Mouse (Mus musculus): ENCODE results near the gene Slc22a1. TPM values are rescaled to one million over a fixed set of nuclear protein-coding genes. Genes with fewer than 3 reads are reported as not detected.

The Slc22a1 gene
- polyA plus RNA-seq, 1 experiment: not detected

GRCm38 (mm10) chr17:12671029-12671605 is 4.5 kb downstream of the Slc22a1 start:
- H3K27me3 ChIP-seq (ENCODE audit: control insufficient read depth, insufficient read depth, insufficient read length): no peaks in the 10 kb centered on the region
- H3K4me3 ChIP-seq: no peak overlapping the region
- TF ChIP-seq POLR2A (IDR thresholded peaks at IDR 0.05; ENCODE audit: insufficient read length, low read depth): no peak
- no peak for TF ChIP-seq USF1 (IDR thresholded peaks at IDR 0.05; ENCODE audit: low read depth)
- no peak for TF ChIP-seq MYOG (IDR thresholded peaks at IDR 0.05; ENCODE audit: control insufficient read depth in 1 of 3, insufficient read depth in 1 of 3, insufficient read length in 2 of 3, low read depth in 2 of 3)
- TF ChIP-seq TCF3 (IDR thresholded peaks at IDR 0.05; ENCODE audit: insufficient read length, low read depth): no peak
- TF ChIP-seq CEBPB (IDR thresholded peaks at IDR 0.05; ENCODE audit: insufficient read depth, poor library complexity, severe bottlenecking): no peak
- TF ChIP-seq REST (IDR thresholded peaks at IDR 0.05; ENCODE audit: insufficient read depth, insufficient read length): no peak
- no peak for TF ChIP-seq SRF (IDR thresholded peaks at IDR 0.05; ENCODE audit: control insufficient read depth, insufficient read length, low read depth)
- no peak for TF ChIP-seq E2F4 (IDR thresholded peaks at IDR 0.05; ENCODE audit: insufficient read depth)
- TF ChIP-seq MAX (IDR thresholded peaks at IDR 0.05; ENCODE audit: low read depth): no peak
- H3K79me2 ChIP-seq (ENCODE audit: control insufficient read depth, insufficient read depth): no peaks in the 10 kb centered on the region
- H3K36me3 ChIP-seq (ENCODE audit: control insufficient read depth, insufficient read depth): no peaks in the 10 kb centered on the region
- no peak overlapping the region for H3ac ChIP-seq (ENCODE audit: control insufficient read depth, insufficient read length)
- H3K4me2 ChIP-seq (ENCODE audit: low read depth): no peak overlapping the region

- no peak for TF ChIP-seq MYOD1 (IDR thresholded peaks at IDR 0.05; ENCODE audit: control insufficient read depth in 1 of 3, insufficient read length in 2 of 3, low read depth in 2 of 3)
- TF ChIP-seq TCF12 (IDR thresholded peaks at IDR 0.05; ENCODE audit: insufficient read depth, poor library complexity, severe bottlenecking): no peak
- no peak for TF ChIP-seq POLR2A (IDR thresholded peaks at IDR 0.05; ENCODE audit: insufficient read length, low read depth)
- TF ChIP-seq CEBPB (IDR thresholded peaks at IDR 0.05; ENCODE audit: insufficient read depth, poor library complexity, severe bottlenecking): no peak
- no peak for TF ChIP-seq POLR2AphosphoS2 (IDR thresholded peaks at IDR 0.05; ENCODE audit: insufficient read length, low read depth)
- TF ChIP-seq USF1 (IDR thresholded peaks at IDR 0.05; ENCODE audit: low read depth): no peak
- Histone ChIP-seq H3K36me3 (ENCODE audit: control insufficient read depth, insufficient read depth) (no peaks in the 10 kb centered on the region), H3ac (ENCODE audit: control insufficient read depth, insufficient read length) (no peak overlapping the region)
Observed at GRCm38 (mm10) chr17:12669363-12669679, 6.3 kb downstream of the Slc22a1 start.

GRCm38 (mm10) chr17:12668478-12669362 is 6.9 kb downstream of the Slc22a1 start:
- Histone ChIP-seq H3K36me3 (ENCODE audit: control insufficient read depth, insufficient read depth) (no peaks in the 10 kb centered on the region), H3K4me2 (ENCODE audit: low read depth) (no peak overlapping the region), H3K27me3 (ENCODE audit: control insufficient read depth, insufficient read depth, insufficient read length) (peaks cover 7% of the 10 kb centered on the region), H3K79me2 (ENCODE audit: control insufficient read depth, insufficient read depth) (no peaks in the 10 kb centered on the region), H3K4me3 (no peak overlapping the region), H3ac (ENCODE audit: control insufficient read depth, insufficient read length) (no peak overlapping the region)
- TF ChIP-seq MYOD1 (IDR thresholded peaks at IDR 0.05; ENCODE audit: control insufficient read depth in 1 of 3, insufficient read length in 2 of 3, low read depth in 2 of 3): no peak
- no peak for TF ChIP-seq TCF3 (IDR thresholded peaks at IDR 0.05; ENCODE audit: insufficient read length, low read depth)
- TF ChIP-seq MYOG (IDR thresholded peaks at IDR 0.05; ENCODE audit: control insufficient read depth in 1 of 3, insufficient read depth in 1 of 3, insufficient read length in 2 of 3, low read depth in 2 of 3): no peak
- no peak for TF ChIP-seq TCF12 (IDR thresholded peaks at IDR 0.05; ENCODE audit: insufficient read depth, poor library complexity, severe bottlenecking)
- no peak for TF ChIP-seq POLR2A (IDR thresholded peaks at IDR 0.05; ENCODE audit: insufficient read length, low read depth)
- TF ChIP-seq CEBPB (IDR thresholded peaks at IDR 0.05; ENCODE audit: insufficient read depth, poor library complexity, severe bottlenecking): no peak
- TF ChIP-seq REST (IDR thresholded peaks at IDR 0.05; ENCODE audit: insufficient read depth, insufficient read length): no peak
- TF ChIP-seq E2F4 (IDR thresholded peaks at IDR 0.05; ENCODE audit: insufficient read depth): no peak
- TF ChIP-seq SRF (IDR thresholded peaks at IDR 0.05; ENCODE audit: control insufficient read depth, insufficient read length, low read depth): no peak
- TF ChIP-seq MAX (IDR thresholded peaks at IDR 0.05; ENCODE audit: low read depth): no peak
- TF ChIP-seq POLR2AphosphoS2 (IDR thresholded peaks at IDR 0.05; ENCODE audit: insufficient read length, low read depth): no peak
- TF ChIP-seq USF1 (IDR thresholded peaks at IDR 0.05; ENCODE audit: low read depth): no peak

More at GRCm38 (mm10) chr17:12669363-12669679, 6.3 kb downstream of the Slc22a1 start:
- Histone ChIP-seq H3K4me2 (ENCODE audit: low read depth) (no peak overlapping the region), H3K79me2 (ENCODE audit: control insufficient read depth, insufficient read depth) (no peaks in the 10 kb centered on the region), H3K27me3 (ENCODE audit: control insufficient read depth, insufficient read depth, insufficient read length) (peaks cover 1% of the 10 kb centered on the region), H3K4me3 (no peak overlapping the region)

GRCm38 (mm10) chr17:12664156-12664555 is 11.5 kb downstream of the Slc22a1 start:
- Histone ChIP-seq H3K4me2 (ENCODE audit: low read depth) (no peak overlapping the region), H3K27me3 (ENCODE audit: control insufficient read depth, insufficient read depth, insufficient read length) (peaks cover 37% of the 10 kb centered on the region), H3K36me3 (ENCODE audit: control insufficient read depth, insufficient read depth) (no peaks in the 10 kb centered on the region), H3K79me2 (ENCODE audit: control insufficient read depth, insufficient read depth) (no peaks in the 10 kb centered on the region), H3K4me3 (no peak overlapping the region), H3ac (ENCODE audit: control insufficient read depth, insufficient read length) (no peak overlapping the region)
- TF ChIP-seq POLR2A (IDR thresholded peaks at IDR 0.05; ENCODE audit: insufficient read length, low read depth) (no peak), SRF (IDR thresholded peaks at IDR 0.05; ENCODE audit: control insufficient read depth, insufficient read length, low read depth) (no peak), MAX (IDR thresholded peaks at IDR 0.05; ENCODE audit: low read depth) (no peak), CEBPB (IDR thresholded peaks at IDR 0.05; ENCODE audit: insufficient read depth, poor library complexity, severe bottlenecking) (no peak), REST (IDR thresholded peaks at IDR 0.05; ENCODE audit: insufficient read depth, insufficient read length) (no peak), E2F4 (IDR thresholded peaks at IDR 0.05; ENCODE audit: insufficient read depth) (no peak), TCF12 (IDR thresholded peaks at IDR 0.05; ENCODE audit: insufficient read depth, poor library complexity, severe bottlenecking) (no peak), POLR2AphosphoS2 (IDR thresholded peaks at IDR 0.05; ENCODE audit: insufficient read length, low read depth) (no peak), TCF3 (IDR thresholded peaks at IDR 0.05; ENCODE audit: insufficient read length, low read depth) (no peak), MYOD1 (IDR thresholded peaks at IDR 0.05; ENCODE audit: control insufficient read depth in 1 of 3, insufficient read length in 2 of 3, low read depth in 2 of 3) (no peak), USF1 (IDR thresholded peaks at IDR 0.05; ENCODE audit: low read depth) (no peak), MYOG (IDR thresholded peaks at IDR 0.05; ENCODE audit: control insufficient read depth in 1 of 3, insufficient read depth in 1 of 3, insufficient read length in 2 of 3, low read depth in 2 of 3) (no peak)
